Mouse (Mus musculus) stomach, postnatal 0 days (tissue): ENCODE results near the gene Hapln1.

Source experiments
- CTCF ChIP-seq: IDR thresholded peaks from 2 replicates; pipeline ENCODE4 v1.5.1; 2016; ENCODE audit warnings: antibody characterized with exemption, low read depth, mild to moderate bottlenecking, moderate library complexity
- EP300 ChIP-seq: optimal IDR thresholded peaks from 2 replicates; pipeline ENCODE3; 2016; ENCODE audit warnings: antibody characterized with exemption

GRCm38 (mm10) chr13:89657046-89657445 lies 117.5 kb downstream of the Hapln1 start:
- TF ChIP-seq EP300 (no peak), CTCF (no peak)
